In the genomic region with DNA sequence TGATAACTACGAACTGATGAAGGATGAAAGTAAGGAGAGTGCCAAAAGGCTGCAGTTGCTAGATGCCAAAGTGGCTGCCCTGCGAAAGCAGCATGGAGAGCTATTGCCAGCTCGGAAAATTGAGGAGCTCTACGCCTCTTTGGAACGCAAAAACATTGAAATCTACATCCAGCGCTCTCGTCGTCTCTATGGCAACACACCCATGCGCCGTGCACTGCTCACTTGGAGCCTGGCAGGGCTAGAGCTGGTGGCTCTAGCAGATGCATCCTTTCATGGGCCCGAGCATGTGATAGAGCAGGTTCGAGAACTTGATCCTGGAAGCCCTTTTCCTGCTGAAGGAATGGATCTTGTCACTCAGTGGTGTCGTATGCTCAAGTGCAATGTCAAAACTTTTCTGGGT, we compare ENCODE assay signal across 13 mouse cellular contexts. TPM values are rescaled to one million over a fixed set of nuclear protein-coding genes. Genes with fewer than 3 reads are reported as not detected.
A peak's percentile ranks its signal among the peaks of the same experiment; 100 is the strongest.
DNase-seq lines count a peak whose midpoint lies in the region.
"Had no signal": no experiment of that assay in that cellular context is flagged by ENCODE, and none has a peak within 500 bp of the region (broad histone marks: within the 10 kb centered on the region; RNA-seq: fewer than 3 reads in every experiment).

No protein-coding gene starts in this region.

- intact Hi-C loops in left cerebral cortex, postnatal 36 days (cut with DNase I): loop anchor here (5.0 kb wide), 1 partner anchor 70 kb away; a partner anchor contains a TSS
- intact Hi-C loops in gastrocnemius, postnatal 36 days (cut with DNase I): no loop called here

- peak; percentile 85 for DNase-seq in brain, adult 2 months (ENCODE audit: low read depth, low spot score)
- DNase-seq in frontal cortex, postnatal 25 days (ENCODE audit: low spot score in 2 of 2): peak; percentile 20 to 50
- DNase-seq in layer of hippocampus, postnatal 14 days (ENCODE audit: low spot score in 2 of 2): peak; percentile 54 to 72
- DNase-seq in left cerebral cortex, postnatal 36 days (ENCODE audit: low spot score in 2 of 2): peak; percentile 61 to 69
- no peak for DNase-seq in gastrocnemius, postnatal 36 days
- DNase-seq in Muller cell, postnatal 12 days (ENCODE audit: inconsistent ontology term): no peak
- no peak for DNase-seq in adrenal gland, postnatal 10 days
- DNase-seq: cerebellum, postnatal 10 days; heart, postnatal 36 days; kidney, adult 2 months; kidney, postnatal 36 days; lung, embryonic 14.5 days; thymus, postnatal 25 days had no signal

RNA-seq across cellular contexts. Expression of a gene that starts 10.4 kb away (rescaled TPM):
- 100 to 1,000 TPM; 210 TPM for total RNA-seq in layer of hippocampus, postnatal 14 days (2021)
- total RNA-seq in left cerebral cortex, postnatal 36 days (2021): 100 to 1,000 TPM; 177 TPM
- 100 to 1,000 TPM; 212 to 228 TPM for total RNA-seq in gastrocnemius, postnatal 36 days (2021)
- 100 to 1,000 TPM; 138 to 184 TPM for total RNA-seq in adrenal gland, postnatal 10 days (2021)

RNA-seq across cellular contexts. Expression of a gene that starts 18.7 kb away (rescaled TPM):
- 1 to 10 TPM; 1.4 to 2.6 TPM for total RNA-seq in layer of hippocampus, postnatal 14 days (2021)
- 10 to 100 TPM; 11.3 to 25.5 TPM for total RNA-seq in left cerebral cortex, postnatal 36 days (2021)
- total RNA-seq in gastrocnemius, postnatal 36 days (2021): under 1 TPM; 0.42 to 0.84 TPM
- total RNA-seq in adrenal gland, postnatal 10 days (2021): 1 to 10 TPM in 1 of 2 experiments, under 1 TPM in 1; 0.57 to 2.2 TPM

RNA-seq across cellular contexts. Expression of a gene that starts 26.2 kb away (rescaled TPM):
- total RNA-seq in layer of hippocampus, postnatal 14 days (2021): 100 to 1,000 TPM; 102 to 112 TPM
- 100 to 1,000 TPM in 1 of 2 experiments, 10 to 100 TPM in 1; 95.1 to 100 TPM for total RNA-seq in left cerebral cortex, postnatal 36 days (2021)
- total RNA-seq in gastrocnemius, postnatal 36 days (2021): 10 to 100 TPM; 21.9 to 23.1 TPM
- 10 to 100 TPM; 46.9 to 50.9 TPM for total RNA-seq in adrenal gland, postnatal 10 days (2021)

RNA-seq across cellular contexts. Expression of a gene that starts 26.4 kb away (rescaled TPM):
- 10 to 100 TPM; 64.4 to 66.4 TPM for total RNA-seq in layer of hippocampus, postnatal 14 days (2021)
- total RNA-seq in left cerebral cortex, postnatal 36 days (2021): 10 to 100 TPM; 61.0 to 64.6 TPM
- 10 to 100 TPM; 40.7 to 41.1 TPM for total RNA-seq in gastrocnemius, postnatal 36 days (2021)
- 10 to 100 TPM; 67.9 to 68.2 TPM for total RNA-seq in adrenal gland, postnatal 10 days (2021)

RNA-seq across cellular contexts. Expression of a gene that starts 29.3 kb away (rescaled TPM):
- total RNA-seq in layer of hippocampus, postnatal 14 days (2021): 1 to 10 TPM; 5.0 to 6.6 TPM
- total RNA-seq in left cerebral cortex, postnatal 36 days (2021): 10 to 100 TPM in 1 of 2 experiments, 1 to 10 TPM in 1; 7.3 to 13.8 TPM
- 1 to 10 TPM; 2.4 to 4.1 TPM for total RNA-seq in gastrocnemius, postnatal 36 days (2021)
- total RNA-seq in adrenal gland, postnatal 10 days (2021): 10 to 100 TPM; 11.2 to 16.1 TPM

Comparison
In these comparisons a context has a peak if more than half of its experiments do, and no peak if none do; other contexts are left out.
1. DNase-seq: peak in brain, adult 2 months (single experiment), frontal cortex, postnatal 25 days (2 of 2), layer of hippocampus, postnatal 14 days (2 of 2) and left cerebral cortex, postnatal 36 days (2 of 2); none in gastrocnemius, postnatal 36 days (0 of 2), Muller cell, postnatal 12 days (single experiment) and adrenal gland, postnatal 10 days (single experiment).